Mouse (Mus musculus) layer of hippocampus, adult 8-10 months (tissue): ENCODE data around the gene Gadl1. TPM values are rescaled to one million over a fixed set of nuclear protein-coding genes. Genes with fewer than 3 reads are reported as not detected.

Experiments used
- DNase-seq, 2 experiments: peaks; one replicate each; pipeline ENCODE4 v3.0.0; 2022; ENCODE audit warnings: low spot score in 2 of 2
- total RNA-seq, 4 experiments: library from RNA; stranded (reverse); gene quantifications; 2 replicates each; pipeline ENCODE4 v1.2.4; 2022

The Gadl1 gene
- total RNA-seq, 4 experiments from 2014 or later, result 0.45 to 2.3 (median 1.5) TPM

DNA sequence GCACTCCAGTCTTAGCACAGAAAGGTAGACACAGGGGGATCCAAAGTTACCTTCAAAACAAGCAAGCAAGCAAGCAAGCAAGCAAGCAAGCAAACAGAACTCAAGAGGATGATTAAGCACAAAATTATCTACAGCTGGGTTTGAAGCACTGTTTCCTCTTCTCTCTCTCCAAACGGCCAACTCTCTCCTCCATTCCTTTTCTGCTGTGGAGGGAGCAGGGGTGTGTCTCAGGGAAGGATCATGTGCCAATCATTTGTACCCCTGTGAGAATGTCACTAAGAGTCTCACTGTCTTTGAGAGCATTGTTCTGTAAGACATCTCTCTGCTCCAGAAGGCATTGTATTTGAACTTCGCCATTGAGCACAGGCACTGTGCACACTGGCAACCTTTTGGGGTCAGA, 27.1 kb downstream of the Gadl1 start:
- no peak for DNase-seq

- DNase-seq, result no peak
Measured at GRCm38 (mm10) chr9:115937915-115938314, 28.7 kb downstream of the Gadl1 start.

DNA sequence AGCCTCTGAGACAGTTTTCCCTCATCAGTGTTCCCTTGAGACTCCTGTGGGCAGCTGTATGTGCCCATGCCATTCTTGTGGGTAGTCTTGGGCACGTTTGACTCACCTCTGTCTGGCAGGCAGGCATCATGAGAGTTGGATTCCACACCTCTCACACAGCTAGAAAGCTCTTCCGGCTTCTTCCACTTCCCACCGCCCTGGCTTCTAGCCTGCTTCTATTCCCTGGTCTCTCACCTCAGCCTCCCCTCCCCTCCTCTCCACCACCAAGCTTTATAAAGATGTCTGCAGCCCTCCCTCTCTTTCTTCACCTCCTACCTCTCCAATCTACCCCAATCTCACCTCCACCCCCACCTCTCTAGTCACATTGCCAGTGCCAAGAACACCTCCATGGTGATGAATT, 30.2 kb downstream of the Gadl1 start:
- no peak for DNase-seq

DNA sequence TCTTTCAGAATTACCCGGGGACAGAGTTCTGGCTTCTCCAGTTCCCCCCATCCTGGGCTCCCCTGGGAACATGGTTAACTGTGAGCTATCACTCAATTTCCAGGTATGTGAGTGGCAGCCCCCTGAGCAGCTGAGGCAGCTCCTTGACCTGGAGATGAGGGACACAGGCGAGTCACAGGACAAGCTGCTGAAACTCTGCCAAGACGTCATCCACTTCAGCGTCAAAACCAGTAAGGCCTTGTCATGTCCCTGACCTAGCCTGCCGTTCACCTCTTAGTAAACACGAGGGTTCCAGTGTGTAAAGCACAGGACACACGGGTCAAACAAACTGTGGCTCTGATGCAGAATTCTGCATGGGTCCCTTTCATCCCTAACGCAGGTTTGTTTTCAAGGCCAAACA, 31.9 kb downstream of the Gadl1 start:
- DNase-seq, result no peak

GRCm38 (mm10) chr9:115942486-115942885, 33.2 kb downstream of the Gadl1 start:
- DNase-seq, result no peak

DNA sequence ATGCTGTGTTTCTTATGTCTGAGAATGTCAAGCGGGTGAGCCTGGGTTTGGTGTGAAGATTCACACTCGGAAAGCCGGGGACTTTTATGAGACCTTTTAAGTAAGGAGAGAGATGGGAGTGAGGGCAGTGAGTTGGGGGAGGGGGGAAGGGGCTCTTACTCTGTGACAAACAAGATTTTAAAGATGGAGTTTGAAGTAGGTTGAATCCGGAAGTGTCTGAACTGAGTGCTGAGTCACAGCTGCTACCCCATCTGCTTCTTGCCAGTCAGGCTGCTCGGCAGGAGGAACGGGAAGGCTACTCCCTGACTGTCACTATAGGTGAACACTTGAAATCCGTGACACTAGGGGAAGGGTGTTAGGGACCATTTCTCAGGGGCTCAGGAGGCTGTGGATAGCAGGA, 33.7 kb downstream of the Gadl1 start:
- DNase-seq, result peak; percentile 29 to 47

DNA sequence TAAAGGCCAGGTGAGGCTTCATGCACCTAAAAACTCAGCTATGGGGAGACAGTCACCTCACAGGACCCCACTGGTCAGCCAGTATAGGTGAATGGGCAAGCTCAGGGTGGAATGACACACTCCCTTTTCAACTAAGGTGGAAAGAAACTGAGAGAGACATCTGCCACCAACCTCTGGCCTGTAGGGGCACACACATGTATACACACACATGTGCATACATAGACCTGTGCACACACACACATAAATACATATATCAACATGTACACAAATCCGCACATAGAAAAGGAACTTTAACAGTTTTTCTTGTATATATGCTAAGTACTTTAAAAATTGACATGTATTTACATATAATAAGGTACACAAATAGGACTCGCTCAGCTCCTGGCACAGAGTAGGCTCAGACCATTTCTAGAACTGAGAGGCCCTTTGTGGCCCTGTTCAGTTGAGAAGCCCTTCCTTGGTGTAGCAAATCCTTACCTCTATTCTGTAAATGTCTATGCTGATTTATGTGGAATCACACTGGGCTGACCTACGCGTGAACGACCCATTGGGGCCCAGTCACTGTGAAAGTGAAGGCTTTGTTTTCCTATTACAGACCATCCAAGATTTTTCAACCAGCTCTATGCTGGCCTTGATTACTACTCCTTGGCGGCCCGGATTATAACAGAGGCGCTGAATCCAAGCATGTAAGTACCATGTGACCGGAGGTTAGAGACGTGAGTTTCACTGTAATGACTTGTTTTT, 34.5 kb downstream of the Gadl1 start:
- DNase-seq, result no peak

DNA sequence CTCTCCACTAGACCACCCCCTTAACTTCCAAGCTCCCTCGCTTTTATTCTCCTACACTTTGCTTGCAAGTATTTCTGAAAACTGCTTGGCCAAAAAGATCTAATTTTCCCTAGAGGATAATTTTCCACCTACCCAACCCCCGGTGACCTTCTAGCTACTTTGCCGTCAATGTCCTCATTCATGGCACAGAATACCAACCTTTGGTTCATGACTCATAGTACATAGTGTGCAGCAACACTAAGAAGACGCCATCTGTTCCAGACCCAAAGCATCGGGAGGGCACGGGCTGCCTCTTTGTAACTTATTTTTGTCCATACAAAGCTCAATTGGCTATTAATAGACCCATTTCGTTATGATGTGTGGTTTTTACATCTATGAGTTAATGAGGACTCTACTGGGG, 55.8 kb downstream of the Gadl1 start:
- no peak for DNase-seq

- no peak for DNase-seq
Measured at GRCm38 (mm10) chr9:115966116-115966515, 56.9 kb downstream of the Gadl1 start.

GRCm38 (mm10) chr9:115966746-115967145, 57.5 kb downstream of the Gadl1 start:
- peak; percentile 22 for DNase-seq

DNA sequence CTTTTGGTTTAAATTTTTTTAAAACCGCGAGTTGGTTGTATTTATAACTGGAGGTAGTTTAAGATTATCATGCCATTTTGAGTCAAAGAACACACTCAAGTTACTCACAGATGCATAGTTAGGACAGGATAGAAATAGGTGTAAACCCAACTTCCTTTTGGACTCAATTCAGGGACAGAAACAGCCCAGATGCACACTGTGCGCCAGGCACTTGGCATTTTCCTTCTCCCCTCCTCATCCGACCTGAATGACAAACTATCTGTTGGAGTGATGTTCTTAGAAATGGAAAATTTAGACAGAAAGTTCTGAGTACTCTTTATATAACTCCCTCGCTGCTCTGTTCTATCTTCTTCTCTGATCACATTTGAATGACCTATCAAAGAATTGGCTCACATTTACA, 58.4 kb downstream of the Gadl1 start:
- no peak for DNase-seq

DNA sequence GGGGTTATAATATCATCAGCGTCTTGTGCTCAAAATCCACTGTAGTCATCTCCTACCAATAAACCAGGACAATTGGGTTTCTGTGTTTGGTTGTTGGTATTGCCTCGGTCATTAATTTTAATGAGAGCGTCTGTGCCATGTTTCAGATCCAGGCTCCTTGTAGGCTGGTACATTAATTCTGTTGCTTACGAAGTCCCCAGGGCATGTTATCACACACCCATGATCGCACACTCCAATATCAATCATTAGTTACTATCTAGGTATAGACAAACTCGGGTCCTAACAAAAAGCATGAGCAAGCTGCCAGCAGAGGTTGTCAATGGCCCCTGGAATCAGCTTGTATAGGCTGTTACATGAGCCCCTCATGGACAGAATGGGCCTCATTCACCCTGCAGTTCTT, 67.6 kb downstream of the Gadl1 start:
- DNase-seq, result no peak

GRCm38 (mm10) chr9:115977598-115978240, 68.5 kb downstream of the Gadl1 start:
- DNase-seq, result peak; percentile 24 to 28

DNA sequence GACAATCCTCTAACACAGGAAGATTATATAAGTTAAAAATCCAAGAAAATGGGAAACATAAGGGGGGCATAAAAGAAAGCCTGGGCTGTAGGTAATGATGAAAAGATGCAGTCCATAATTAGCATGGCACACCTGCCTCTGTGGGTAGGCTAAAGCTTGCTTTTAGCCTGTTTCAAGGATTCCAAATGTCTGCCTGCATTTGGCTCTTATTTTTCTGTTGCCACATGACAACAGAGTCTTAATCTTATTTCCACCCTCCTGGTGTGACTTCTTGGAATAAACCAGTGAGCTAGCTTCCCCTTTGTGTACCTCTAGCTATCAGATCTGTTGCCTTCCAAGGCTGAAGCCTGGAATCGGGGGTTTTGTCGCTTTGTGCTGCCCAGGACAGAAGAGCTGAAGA, 69.2 kb downstream of the Gadl1 start:
- DNase-seq, result no peak

DNA sequence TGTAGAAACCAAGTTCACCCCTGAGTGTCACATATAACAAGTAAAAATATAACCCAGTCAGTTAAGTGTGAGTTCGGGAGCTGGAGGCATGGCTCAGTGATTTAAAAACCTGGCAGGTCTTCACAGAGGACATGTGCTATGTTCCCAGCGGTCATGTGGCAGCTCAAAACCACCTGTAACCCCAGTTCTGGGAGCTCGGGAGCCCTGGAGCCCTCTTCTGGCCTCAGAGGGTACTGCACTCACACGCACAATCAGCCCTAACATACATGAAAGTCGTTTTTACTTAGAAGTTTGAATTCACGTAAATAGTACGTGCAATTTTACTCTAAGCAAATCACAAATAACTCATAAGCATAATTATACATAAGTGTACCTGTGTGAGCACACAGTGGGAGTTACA, 81.4 kb downstream of the Gadl1 start:
- DNase-seq, result no peak

DNA sequence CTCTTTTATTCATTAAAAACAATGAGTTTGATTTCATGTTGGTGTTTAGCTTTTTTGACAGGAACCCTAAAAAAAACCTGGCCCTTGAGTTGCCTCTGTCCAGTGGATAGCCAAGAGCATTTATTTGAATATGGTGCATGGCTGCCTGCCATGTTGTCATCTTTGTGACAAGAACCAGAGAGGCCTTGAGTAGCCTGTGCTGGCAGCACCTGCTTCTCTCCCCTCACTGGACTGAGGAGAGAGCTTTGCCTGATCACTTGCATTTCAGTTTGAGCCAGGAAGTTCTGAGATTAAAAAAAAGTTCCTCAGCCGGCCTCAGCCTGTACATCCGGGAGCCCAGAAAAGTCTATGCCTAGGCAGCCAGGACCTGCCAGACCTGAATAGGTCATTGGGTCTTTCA, 85.5 kb downstream of the Gadl1 start:
- no peak for DNase-seq

GRCm38 (mm10) chr9:115995856-115996560, 86.8 kb downstream of the Gadl1 start:
- DNase-seq, result no peak

DNA sequence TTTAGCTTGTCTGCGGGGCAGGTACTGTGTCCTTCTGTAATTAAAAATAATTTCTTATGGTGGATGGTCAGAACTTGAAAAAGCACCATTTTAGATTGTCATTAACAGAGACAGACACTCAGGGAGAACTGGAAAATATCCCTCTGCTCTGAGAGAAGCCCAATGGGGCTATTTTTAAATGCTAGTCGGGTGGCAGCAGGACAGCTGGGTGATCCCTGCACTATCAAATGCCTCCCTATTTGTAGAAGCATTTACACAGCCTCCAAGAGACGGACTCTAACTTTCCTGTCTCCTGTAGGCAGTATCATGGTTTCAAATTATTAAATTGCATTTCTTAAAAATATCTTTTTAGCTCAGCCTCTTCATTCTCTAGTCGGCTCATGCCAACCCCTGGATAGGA, 89.1 kb downstream of the Gadl1 start:
- no peak for DNase-seq

DNA sequence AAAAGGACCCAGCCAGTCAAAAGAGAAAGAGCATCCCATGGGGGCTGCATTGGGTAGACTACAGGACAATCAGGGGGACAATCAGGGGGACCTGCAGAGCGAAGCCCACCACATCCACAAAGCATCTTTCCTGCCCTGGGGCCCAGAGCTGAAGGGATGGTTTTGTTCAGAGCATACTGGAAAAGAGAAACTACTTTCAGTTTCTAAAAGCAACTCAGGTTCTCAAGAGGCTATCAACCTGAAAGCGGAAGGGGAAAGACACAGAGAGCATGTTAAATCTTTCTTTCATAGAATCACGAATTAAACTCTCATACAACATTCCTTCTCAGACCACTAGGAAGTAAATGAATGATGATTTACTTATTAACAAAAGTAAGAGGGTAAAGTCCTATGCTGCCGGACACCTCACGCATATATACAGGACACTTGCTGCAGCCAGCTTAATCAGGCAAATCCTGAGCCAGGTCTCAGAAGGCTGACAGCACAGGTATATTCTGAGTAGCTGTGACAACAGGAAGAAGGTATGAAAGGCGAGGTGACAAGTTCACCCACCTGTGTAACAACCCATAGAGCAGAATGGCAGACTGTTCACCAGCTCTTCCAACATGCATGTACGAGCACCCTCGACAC, 90.2 kb downstream of the Gadl1 start:
- no peak for DNase-seq

GRCm38 (mm10) chr9:116013911-116014310, 104.7 kb downstream of the Gadl1 start:
- DNase-seq, result no peak

GRCm38 (mm10) chr9:116016221-116016620, 107.0 kb downstream of the Gadl1 start:
- no peak for DNase-seq

GRCm38 (mm10) chr9:116017091-116017490, 107.8 kb downstream of the Gadl1 start:
- no peak for DNase-seq
